Comparison of ENCODE assay signal across 8 mouse cellular contexts in the genomic region with DNA sequence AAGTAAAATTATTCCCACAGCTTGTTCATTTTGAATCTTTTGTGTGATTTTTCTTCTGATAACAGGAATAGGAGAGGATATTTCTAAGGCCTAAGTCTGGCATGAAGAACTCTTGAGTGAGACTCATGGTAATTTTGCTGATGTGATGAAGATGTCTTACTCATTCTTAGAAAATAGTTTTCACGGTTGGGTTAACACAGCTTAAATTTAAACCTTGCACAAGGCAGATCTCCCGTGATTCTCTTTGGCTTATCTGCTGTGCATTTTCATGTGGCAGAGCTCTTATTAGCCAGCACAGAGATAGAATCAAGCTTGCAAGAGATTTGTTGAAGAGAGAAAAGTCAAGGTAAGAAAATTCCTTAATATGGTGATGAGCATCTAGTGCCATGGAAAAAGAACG. TPM values are rescaled to one million over a fixed set of nuclear protein-coding genes. Genes with fewer than 3 reads are reported as not detected.
A peak's percentile ranks its signal among the peaks of the same experiment; 100 is the strongest.
DNase-seq lines count a peak whose midpoint lies in the region; ATAC-seq and TF ChIP-seq lines count a peak whose summit lies in the region.

Dab2 (plus strand) TSS at position 235 of the 400 bp plus-strand sequence.

- no peak for TF ChIP-seq POLR2A in olfactory bulb, adult 2 months (IDR thresholded peaks at IDR 0.05; ENCODE audit: insufficient read depth, low read depth, low read length)

- WGBS in heart, embryonic 11.5 days (ENCODE audit: insufficient replicate concordance), result 84% methylated on average over 3 of the region's 3 CpGs
- WGBS in kidney, embryonic 16.5 days, result 71% methylated on average over 3 of the region's 3 CpGs
- WGBS in olfactory bulb, adult 2 months, result 69% methylated on average over 3 of the region's 3 CpGs

- no peaks in the 10 kb centered on the region for H3K27me3 ChIP-seq in heart, embryonic 11.5 days (ENCODE audit: control insufficient read depth, insufficient read depth, low read length)
- no peaks in the 10 kb centered on the region for H3K27me3 ChIP-seq in kidney, embryonic 16.5 days (ENCODE audit: insufficient read depth, low read length)

- no peaks in the 10 kb centered on the region for H3K9me3 ChIP-seq in heart, embryonic 11.5 days (replicated peaks; ENCODE audit: control insufficient read depth, low read length)
- H3K9me3 ChIP-seq in kidney, embryonic 16.5 days (ENCODE audit: low read length), result no peaks in the 10 kb centered on the region

- no peak for DNase-seq in heart, adult 18-20 months
- no peak for DNase-seq in heart, adult 9 months (ENCODE audit: low spot score in 2 of 2)
- DNase-seq in adrenal gland, postnatal 36 days, result no peak
- no peak for DNase-seq in urinary bladder, postnatal 10 days (ENCODE audit: low spot score)
- DNase-seq in thymus, postnatal 25 days, result no peak

- no peak within 1 kb of the TSS for H3K27ac ChIP-seq in heart, embryonic 11.5 days (ENCODE audit: low read depth, low read length)
- H3K27ac ChIP-seq in kidney, embryonic 16.5 days (ENCODE audit: low read length), result peak within 1 kb of the TSS; percentile 34; the same call in 1 of the 2 replicates
- no peak within 1 kb of the TSS for H3K27ac ChIP-seq in olfactory bulb, adult 2 months (ENCODE audit: insufficient read depth, low read depth, low read length)

- H3K4me2 ChIP-seq in heart, embryonic 11.5 days, result no peak within 1 kb of the TSS
- H3K4me2 ChIP-seq in kidney, embryonic 16.5 days (replicated peaks; ENCODE audit: low read depth, low read length), result no peak within 1 kb of the TSS

- ATAC-seq in heart, embryonic 11.5 days (replicated peaks; ENCODE audit: insufficient number of reproducible peaks, low FRiP score, low TSS enrichment), result no peak
- ATAC-seq in kidney, embryonic 16.5 days (ENCODE audit: low FRiP score, low TSS enrichment), result no peak

- no peaks in the 10 kb centered on the region for H3K36me3 ChIP-seq in heart, embryonic 11.5 days (ENCODE audit: control insufficient read depth, insufficient read depth, low read length)
- H3K36me3 ChIP-seq in kidney, embryonic 16.5 days (ENCODE audit: insufficient read depth, low read length), result no peaks in the 10 kb centered on the region

- H3K4me1 ChIP-seq in heart, embryonic 11.5 days (ENCODE audit: control insufficient read depth, insufficient read depth, low read length), result no peaks in the 10 kb centered on the region
- no peaks in the 10 kb centered on the region for H3K4me1 ChIP-seq in kidney, embryonic 16.5 days (ENCODE audit: insufficient read depth, low read length)
- no peaks in the 10 kb centered on the region for H3K4me1 ChIP-seq in olfactory bulb, adult 2 months (ENCODE audit: control insufficient read depth, insufficient read depth, low read length)

- TF ChIP-seq CTCF in olfactory bulb, adult 2 months (IDR thresholded peaks at IDR 0.05; ENCODE audit: insufficient read depth, low read depth, low read length), result no peak

- no peak within 1 kb of the TSS for H3K9ac ChIP-seq in heart, embryonic 11.5 days (ENCODE audit: low read depth, low read length)
- H3K9ac ChIP-seq in kidney, embryonic 16.5 days (replicated peaks; ENCODE audit: low read length), result no peak within 1 kb of the TSS

- no peak within 1 kb of the TSS for H3K4me3 ChIP-seq in heart, embryonic 11.5 days (ENCODE audit: low read depth, low read length)
- H3K4me3 ChIP-seq in kidney, embryonic 16.5 days (ENCODE audit: low read length), result peak within 1 kb of the TSS; percentile 11
- no peak within 1 kb of the TSS for H3K4me3 ChIP-seq in olfactory bulb, adult 2 months (ENCODE audit: insufficient read depth, low read depth, low read length)

RNA-seq across cellular contexts. Expression of gene Dab2, which starts in this region (rescaled TPM):
- 10 to 100 TPM; 15.1 to 17.2 TPM for total RNA-seq in heart, adult 18-20 months (2021)
- 100 to 1,000 TPM; 435 to 470 TPM for total RNA-seq in adrenal gland, postnatal 36 days (2021)
- 46.0 and 52.2 TPM in 2 replicates for polyA plus RNA-seq in heart, embryonic 11.5 days (2014; fragmentation: Nextera tagmentation; extraction: Ambion mirVana)
- 76.4 and 87.9 TPM in 2 replicates for polyA plus RNA-seq in kidney, embryonic 16.5 days (2015; fragmentation: Nextera tagmentation; extraction: Ambion mirVana)
- not detected in 2 replicates for polyA plus RNA-seq in olfactory bulb, adult 2 months (2012; ENCODE audit: insufficient read depth, insufficient read length, low replicate concordance, missing spikeins)

Comparison
In these comparisons a context has a peak if more than half of its experiments do, and no peak if none do; other contexts are left out.
1. RNA of gene Dab2 (total RNA-seq): 435 to 470 TPM in adrenal gland, postnatal 36 days; 15.1 to 17.2 TPM in heart, adult 18-20 months; every median in the first group is over 10 times any median in the second.